Mouse (Mus musculus): ENCODE results near the gene Ahnak. TPM values are rescaled to one million over a fixed set of nuclear protein-coding genes. Genes with fewer than 3 reads are reported as not detected.
"Not testable (repeated sequence)": the region's sequence is repeated elsewhere in the genome, so short reads cannot be mapped to it uniquely, and the experiment has no call there.

The Ahnak gene
- total RNA-seq, 2 experiments from 2014 or later = 348 to 380 TPM

DNA sequence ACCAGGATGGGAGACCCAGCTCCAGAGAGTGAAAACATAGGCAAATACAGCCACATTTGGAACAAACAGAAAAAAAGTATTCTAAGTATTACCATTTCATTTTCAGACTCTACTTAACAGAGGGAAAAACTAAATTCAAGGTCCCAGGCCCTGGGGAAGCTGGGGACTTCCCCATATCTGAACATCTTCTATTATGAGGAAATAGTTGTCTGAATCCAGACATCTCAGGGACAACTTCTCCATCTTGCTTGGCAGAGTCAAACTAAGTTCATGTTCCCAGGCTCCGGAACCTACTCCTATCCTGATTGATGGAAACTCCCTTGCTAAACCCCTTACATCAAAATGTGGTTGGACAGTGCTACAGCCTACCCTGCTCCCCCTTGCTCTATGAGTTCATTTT lies 133.3 kb downstream of the Ahnak start:
- no peak for DNase-seq
- intact Hi-C loops (cut with DNase I) = no loop called here

DNA sequence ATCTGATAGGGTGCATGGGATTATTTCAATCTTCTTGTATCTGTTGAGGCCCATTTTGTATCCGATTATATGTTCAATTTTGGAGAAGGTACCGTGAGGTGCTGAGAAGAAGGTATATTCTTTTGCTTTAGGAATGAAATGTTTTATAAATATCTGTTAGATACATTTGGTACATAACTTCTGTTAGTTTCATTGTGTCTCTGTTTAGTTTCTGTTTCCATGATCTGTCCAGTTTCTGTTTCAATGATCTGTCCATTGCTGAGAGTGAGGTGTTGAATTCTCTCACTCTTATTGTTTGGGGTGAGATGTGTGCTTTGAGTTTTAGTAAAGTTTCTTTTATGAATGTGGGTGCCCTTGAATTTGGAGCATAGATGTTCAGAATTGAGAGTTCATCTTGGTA lies 134.9 kb downstream of the Ahnak start:
- intact Hi-C loops (cut with DNase I); DNase-seq: not testable (repeated sequence)

Other genes starting within 250 kb of the Ahnak start
- not detected for gene 1700092M07Rik, start 248.6 kb upstream of the Ahnak start, total RNA-seq (2021)
- gene Stx5a, start 247.9 kb upstream of the Ahnak start, total RNA-seq (2021) = 10 to 100 TPM; 43.6 to 44.4 TPM
- gene Nxf1, start 232.2 kb upstream of the Ahnak start, total RNA-seq (2021) = 10 to 100 TPM; 61.7 to 67.6 TPM
- gene Tmem223, start 218.3 kb upstream of the Ahnak start, total RNA-seq (2021) = 100 to 1,000 TPM; 115 to 133 TPM
- 10 to 100 TPM; 13.9 to 22.5 TPM for gene Tmem179b, start 214.8 kb upstream of the Ahnak start, total RNA-seq (2021)
- gene Taf6l, start 202.9 kb upstream of the Ahnak start, total RNA-seq (2021) = 10 to 100 TPM in 1 of 2 experiments, 1 to 10 TPM in 1; 9.5 to 10.2 TPM
- gene Polr2g, start 190.7 kb upstream of the Ahnak start, total RNA-seq (2021) = 10 to 100 TPM; 72.7 to 76.0 TPM
- 1 to 10 TPM; 2.2 to 3.0 TPM for gene Zbtb3, start 186.7 kb upstream of the Ahnak start, total RNA-seq (2021)
- 10 to 100 TPM; 14.2 to 17.6 TPM for gene Ttc9c, start 170.0 kb upstream of the Ahnak start, total RNA-seq (2021)
- 10 to 100 TPM; 51.0 to 56.3 TPM for gene Hnrnpul2, start 169.3 kb upstream of the Ahnak start, total RNA-seq (2021)
- gene AC129217.1, start 159.5 kb upstream of the Ahnak start, total RNA-seq (2021) = not detected
- gene Bscl2, start 151.8 kb upstream of the Ahnak start, total RNA-seq (2021) = 10 to 100 TPM; 25.8 to 34.7 TPM
- not detected for gene Gng3, start 150.1 kb upstream of the Ahnak start, total RNA-seq (2021)
- gene Lrrn4cl, start 138.5 kb upstream of the Ahnak start, total RNA-seq (2021) = 1 to 10 TPM; 4.2 to 5.1 TPM
- 100 to 1,000 TPM; 123 to 126 TPM for gene Ubxn1, start 117.8 kb upstream of the Ahnak start, total RNA-seq (2021)
- 10 to 100 TPM; 50.4 to 58.1 TPM for gene Uqcc3, start 108.4 kb upstream of the Ahnak start, total RNA-seq (2021)
- 1 to 10 TPM; 2.0 to 9.8 TPM for gene Lbhd1, start 105.6 kb upstream of the Ahnak start, total RNA-seq (2021)
- not detected for gene Gm49403, start 105.4 kb upstream of the Ahnak start, total RNA-seq (2021)
- gene 1810009A15Rik, start 100.4 kb upstream of the Ahnak start, total RNA-seq (2021) = 10 to 100 TPM; 16.6 to 23.0 TPM
- 1 to 10 TPM in 1 of 2 experiments, not detected in 1; 6.4 TPM for gene Gm49416, start 100.4 kb upstream of the Ahnak start, total RNA-seq (2021)
- gene Ints5, start 96.3 kb upstream of the Ahnak start, total RNA-seq (2021) = 10 to 100 TPM; 14.5 to 17.1 TPM
- 10 to 100 TPM; 69.3 to 74.5 TPM for gene Ganab, start 91.2 kb upstream of the Ahnak start, total RNA-seq (2021)
- 10 to 100 TPM; 38.7 to 41.8 TPM for gene B3gat3, start 68.9 kb upstream of the Ahnak start, total RNA-seq (2021)
- 1 to 10 TPM; 6.5 to 7.1 TPM for gene Rom1, start 59.9 kb upstream of the Ahnak start, total RNA-seq (2021)
- 10 to 100 TPM; 16.7 to 18.7 TPM for gene Eml3, start 59.7 kb upstream of the Ahnak start, total RNA-seq (2021)
- 10 to 100 TPM; 54.4 to 59.5 TPM for gene Mta2, start 47.4 kb upstream of the Ahnak start, total RNA-seq (2021)
- 10 to 100 TPM in 1 of 2 experiments, 1 to 10 TPM in 1; 8.5 to 10.4 TPM for gene Tut1, start 35.4 kb upstream of the Ahnak start, total RNA-seq (2021)
- gene Eef1g, start 22.2 kb upstream of the Ahnak start, total RNA-seq (2021) = 100 to 1,000 TPM; 283 to 289 TPM
- 1 to 10 TPM in 1 of 2 experiments, not detected in 1; 4.2 TPM for gene Scgb1a1, start 98.7 kb downstream of the Ahnak start, total RNA-seq (2021)
- gene Asrgl1, start 146.4 kb downstream of the Ahnak start, total RNA-seq (2021) = 10 to 100 TPM; 18.5 to 18.6 TPM

Data from heart, postnatal 10 days (tissue).